Mouse (Mus musculus): ENCODE data around the gene Igsf9b.

The Igsf9b gene

GRCm38 (mm10) chr9:27289543-27290308 lies 9.3 kb upstream of the Igsf9b start:
- no peak for DNase-seq (ENCODE audit: low spot score)

- no peak for DNase-seq (ENCODE audit: low spot score)
These were observed 4.6 kb upstream of the Igsf9b start for GRCm38 (mm10) chr9:27294380-27294779.

DNA sequence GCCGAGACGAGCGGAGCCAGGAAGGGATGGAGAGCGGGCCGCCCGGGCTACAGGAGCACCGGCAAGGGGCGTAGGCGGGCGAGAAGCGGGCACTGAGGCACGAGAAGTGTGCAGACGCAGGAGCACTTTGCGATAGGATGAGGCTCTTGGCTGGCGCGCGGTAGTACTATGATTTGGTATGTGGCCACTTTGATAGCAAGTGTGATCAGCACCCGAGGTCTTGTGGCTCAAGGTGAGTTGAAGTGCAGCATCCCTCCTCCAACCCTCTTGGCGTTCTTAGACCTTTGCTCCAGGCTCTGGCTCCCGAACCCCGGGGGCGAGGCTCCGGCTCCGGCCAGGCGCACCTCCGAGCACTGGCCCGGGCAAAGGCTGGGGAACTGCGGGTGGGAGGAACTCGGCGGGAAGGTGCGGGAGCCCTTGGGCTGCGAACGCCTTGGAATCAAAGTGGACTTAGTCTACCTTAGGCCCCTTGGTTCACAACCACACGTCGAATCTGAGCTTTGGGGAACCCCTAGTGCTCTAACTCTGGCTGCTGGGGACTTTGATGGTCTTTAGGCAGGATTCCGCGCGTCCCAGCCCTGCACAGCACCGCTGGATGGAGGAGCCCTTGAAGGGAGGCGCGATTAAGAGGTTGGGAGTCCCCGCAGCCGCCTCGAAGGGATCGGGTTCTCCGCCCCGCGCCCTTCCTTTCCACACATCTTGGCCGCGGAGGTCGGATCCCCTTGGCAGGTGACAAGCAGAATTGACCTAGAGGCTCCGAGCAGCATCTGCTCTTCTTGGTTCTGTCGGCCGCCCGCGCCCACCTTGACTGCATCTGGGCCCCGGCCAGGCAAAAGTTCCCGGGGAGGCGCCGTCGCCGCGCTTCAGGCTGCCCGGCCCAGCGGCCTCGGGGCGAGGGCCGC lies 533 bp downstream of the Igsf9b start:
- no peak for DNase-seq (ENCODE audit: low spot score)

GRCm38 (mm10) chr9:27300188-27300691 lies 1.2 kb downstream of the Igsf9b start:
- peak; percentile 25 for DNase-seq (ENCODE audit: low spot score)

GRCm38 (mm10) chr9:27300698-27301097 lies 1.7 kb downstream of the Igsf9b start:
- DNase-seq (ENCODE audit: low spot score) = no peak

DNA sequence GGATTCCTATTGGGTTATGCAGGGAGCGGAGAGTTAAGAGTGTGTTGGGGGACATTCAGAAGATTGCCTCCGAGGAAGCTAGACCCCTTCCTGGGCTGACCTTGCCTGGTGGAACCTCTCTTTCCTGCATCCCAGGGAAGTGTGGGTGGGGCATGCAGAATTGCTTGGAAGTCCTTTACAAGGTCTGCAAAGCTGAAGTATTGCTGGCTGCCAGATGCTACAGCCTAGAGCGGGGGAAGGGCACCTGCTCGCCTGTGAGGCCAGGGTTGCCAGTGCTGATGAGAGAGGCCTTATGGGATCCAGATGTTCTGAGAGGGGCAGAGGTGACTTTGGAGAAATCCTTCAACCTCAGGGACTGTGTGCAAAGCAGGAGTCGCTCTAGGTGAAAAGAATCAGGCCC lies 2.5 kb downstream of the Igsf9b start:
- no peak for DNase-seq (ENCODE audit: low spot score)

GRCm38 (mm10) chr9:27302291-27302690 lies 3.3 kb downstream of the Igsf9b start:
- no peak for DNase-seq (ENCODE audit: low spot score)

GRCm38 (mm10) chr9:27303571-27304484 lies 4.8 kb downstream of the Igsf9b start:
- no peak for DNase-seq (ENCODE audit: low spot score)

- DNase-seq (ENCODE audit: low spot score) = no peak
These were observed 5.6 kb downstream of the Igsf9b start for GRCm38 (mm10) chr9:27304485-27305102.

- no peak for DNase-seq (ENCODE audit: low spot score)
These were observed 6.5 kb downstream of the Igsf9b start for GRCm38 (mm10) chr9:27305502-27305901.

DNA sequence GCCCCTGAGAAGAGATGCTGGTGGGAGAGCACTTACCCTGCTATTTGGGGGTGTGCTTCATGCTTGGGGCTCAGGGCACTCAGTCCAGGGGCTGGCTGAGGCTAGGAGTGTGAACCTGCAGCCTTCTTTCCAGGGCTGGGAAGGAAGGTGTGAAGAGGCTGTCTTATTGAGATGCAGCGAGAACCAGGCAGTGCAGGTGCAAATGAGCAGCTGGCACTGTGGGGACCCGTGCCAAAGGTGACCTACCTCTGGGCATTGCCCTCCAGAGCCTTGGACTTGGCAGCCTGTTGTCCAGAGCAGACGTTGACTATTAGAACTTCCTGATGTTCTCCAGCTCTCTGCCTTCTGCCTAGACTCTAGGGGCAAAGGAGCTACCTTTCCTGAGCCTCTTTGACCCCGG lies 7.6 kb downstream of the Igsf9b start:
- DNase-seq (ENCODE audit: low spot score) = no peak

- no peak for DNase-seq (ENCODE audit: low spot score)
These were observed 8.3 kb downstream of the Igsf9b start for GRCm38 (mm10) chr9:27307265-27307664.

DNA sequence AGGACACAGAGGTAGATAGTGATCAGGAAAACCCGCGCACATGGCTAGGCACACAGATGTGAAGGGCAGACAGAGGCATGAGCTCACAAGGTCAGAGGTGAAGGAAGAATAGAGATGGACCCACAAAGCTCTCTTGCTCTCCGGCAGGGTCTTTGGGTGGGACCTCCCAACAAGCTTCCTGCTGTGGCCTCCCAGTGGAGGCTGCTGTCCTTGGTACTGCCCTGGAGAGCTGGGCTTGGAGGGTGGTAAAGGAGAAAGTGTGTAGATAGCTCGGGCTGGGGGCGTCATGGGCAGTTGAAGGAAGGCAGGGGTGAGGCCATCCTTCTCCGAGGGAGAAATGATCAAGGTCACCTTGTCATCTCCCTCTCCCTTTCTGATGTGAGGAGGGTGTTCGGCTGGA lies 9.0 kb downstream of the Igsf9b start:
- no peak for DNase-seq (ENCODE audit: low spot score)

GRCm38 (mm10) chr9:27308561-27308960 lies 9.6 kb downstream of the Igsf9b start:
- DNase-seq (ENCODE audit: low spot score) = no peak

- DNase-seq (ENCODE audit: low spot score) = no peak
These were observed 11.0 kb downstream of the Igsf9b start for GRCm38 (mm10) chr9:27310005-27310404.

DNA sequence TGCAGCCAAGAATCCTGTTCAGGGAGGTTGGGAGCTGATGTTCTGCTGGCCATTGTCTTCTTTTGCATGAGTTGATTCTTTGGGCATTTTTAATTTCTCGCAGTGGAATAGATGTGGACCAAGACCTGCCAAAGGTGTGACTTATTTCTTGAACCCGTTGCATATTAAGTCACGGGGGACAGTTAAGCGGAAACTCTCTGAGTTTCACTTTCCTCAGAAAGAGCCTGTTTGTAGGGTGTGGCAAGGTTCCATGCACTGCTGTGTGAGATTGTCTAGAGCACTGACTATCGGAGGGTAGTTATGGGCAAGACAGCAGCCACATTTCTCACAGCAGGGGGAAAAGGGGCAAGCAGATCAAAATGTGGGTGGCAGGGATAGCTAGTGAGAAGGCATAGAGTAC lies 14.4 kb downstream of the Igsf9b start:
- no peak for DNase-seq (ENCODE audit: low spot score)

- DNase-seq (ENCODE audit: low spot score) = no peak
These were observed 22.3 kb downstream of the Igsf9b start for GRCm38 (mm10) chr9:27321267-27321666.

DNA sequence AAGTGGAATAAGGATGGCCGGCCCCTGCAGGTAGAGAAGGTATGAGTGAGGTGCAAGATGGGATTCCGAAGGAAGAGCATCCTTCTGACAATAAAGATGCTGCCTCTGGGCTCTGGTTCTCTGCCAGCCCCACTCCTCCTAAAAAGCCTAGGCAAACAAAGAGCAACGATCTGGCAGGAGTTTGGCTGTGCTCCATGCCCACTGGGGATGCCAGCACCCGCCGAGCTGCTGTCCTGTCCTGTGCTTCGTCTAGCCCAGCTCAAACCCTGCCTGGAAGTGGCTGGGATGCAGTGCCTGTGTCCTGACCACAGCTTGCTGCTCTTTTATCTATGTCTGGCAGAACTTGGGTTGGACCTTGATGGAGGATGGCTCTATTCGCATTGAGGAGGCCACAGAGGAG lies 23.3 kb downstream of the Igsf9b start:
- DNase-seq (ENCODE audit: low spot score) = no peak

DNA sequence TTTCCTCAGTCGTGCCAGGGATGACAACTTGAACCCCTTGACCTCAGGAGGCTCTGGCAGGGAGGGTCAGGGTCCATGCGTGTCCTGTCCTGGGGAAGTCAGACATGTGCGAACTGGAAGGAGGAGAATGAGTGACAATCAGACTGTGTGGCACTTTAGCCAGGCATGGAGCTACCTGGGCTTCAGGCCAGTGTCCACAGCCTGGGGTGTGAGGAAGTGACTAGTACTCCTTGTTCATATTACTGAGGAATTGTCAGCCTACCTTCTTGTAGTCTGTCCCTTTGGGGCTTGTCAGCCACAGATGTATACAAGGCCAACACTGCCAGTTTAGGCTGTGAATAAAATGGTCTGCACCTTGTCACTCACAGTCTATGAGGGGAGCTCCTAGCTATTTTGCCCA lies 24.4 kb downstream of the Igsf9b start:
- DNase-seq (ENCODE audit: low spot score) = no peak

DNA sequence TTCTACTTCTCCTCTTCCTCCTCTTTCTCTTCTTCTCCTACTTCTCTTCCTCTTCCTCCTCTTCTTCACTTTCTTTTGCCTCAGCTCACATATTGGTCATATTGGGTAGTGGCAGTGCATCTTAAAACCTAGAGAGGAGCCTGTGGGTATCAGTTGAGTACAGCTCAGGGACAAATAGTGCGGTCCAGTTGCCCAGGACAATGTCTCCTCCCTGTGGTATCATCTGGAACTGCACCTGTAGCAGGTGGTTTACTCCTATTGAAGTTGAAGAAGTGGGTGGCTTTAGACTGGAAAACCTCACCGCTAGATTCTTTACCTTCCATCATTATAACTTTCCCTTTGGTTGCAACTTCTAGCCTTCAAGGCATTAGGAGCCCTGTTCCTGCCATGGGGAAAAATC lies 26.9 kb downstream of the Igsf9b start:
- no peak for DNase-seq (ENCODE audit: low spot score)

DNA sequence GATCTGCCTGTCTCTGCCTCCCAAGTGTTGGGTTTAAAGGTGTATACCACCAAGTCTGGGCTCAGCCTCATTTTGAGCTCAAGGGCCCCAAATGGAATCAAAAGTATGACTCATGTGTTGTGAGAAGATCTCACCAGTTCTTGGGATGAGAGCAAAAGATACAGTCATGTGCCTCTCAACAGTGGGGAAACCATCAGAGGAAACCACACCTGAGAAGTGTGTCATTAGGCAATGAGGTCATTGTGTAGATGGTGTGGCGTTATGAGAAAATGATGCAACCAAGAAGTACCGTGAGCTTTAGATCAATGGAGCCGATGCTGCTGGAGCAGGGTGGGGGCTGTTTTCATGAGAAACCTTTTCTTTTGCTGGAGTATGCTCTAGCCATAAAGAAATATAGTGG lies 28.6 kb downstream of the Igsf9b start:
- DNase-seq (ENCODE audit: low spot score) = no peak

GRCm38 (mm10) chr9:27330374-27330773 lies 31.4 kb downstream of the Igsf9b start:
- no peak for DNase-seq (ENCODE audit: low spot score)

Measured in testis, postnatal 14 days (tissue).